Mouse (Mus musculus) mesoderm, embryonic 11.5 days (tissue): Measurements from ENCODE around the gene Angpt4.

ENCODE experiments used
- DNase-seq: peaks from one replicate; pipeline ENCODE4 v3.0.0-alpha.2; 2012; ENCODE audit warnings: low read depth, low spot score

Gene Angpt4

DNA sequence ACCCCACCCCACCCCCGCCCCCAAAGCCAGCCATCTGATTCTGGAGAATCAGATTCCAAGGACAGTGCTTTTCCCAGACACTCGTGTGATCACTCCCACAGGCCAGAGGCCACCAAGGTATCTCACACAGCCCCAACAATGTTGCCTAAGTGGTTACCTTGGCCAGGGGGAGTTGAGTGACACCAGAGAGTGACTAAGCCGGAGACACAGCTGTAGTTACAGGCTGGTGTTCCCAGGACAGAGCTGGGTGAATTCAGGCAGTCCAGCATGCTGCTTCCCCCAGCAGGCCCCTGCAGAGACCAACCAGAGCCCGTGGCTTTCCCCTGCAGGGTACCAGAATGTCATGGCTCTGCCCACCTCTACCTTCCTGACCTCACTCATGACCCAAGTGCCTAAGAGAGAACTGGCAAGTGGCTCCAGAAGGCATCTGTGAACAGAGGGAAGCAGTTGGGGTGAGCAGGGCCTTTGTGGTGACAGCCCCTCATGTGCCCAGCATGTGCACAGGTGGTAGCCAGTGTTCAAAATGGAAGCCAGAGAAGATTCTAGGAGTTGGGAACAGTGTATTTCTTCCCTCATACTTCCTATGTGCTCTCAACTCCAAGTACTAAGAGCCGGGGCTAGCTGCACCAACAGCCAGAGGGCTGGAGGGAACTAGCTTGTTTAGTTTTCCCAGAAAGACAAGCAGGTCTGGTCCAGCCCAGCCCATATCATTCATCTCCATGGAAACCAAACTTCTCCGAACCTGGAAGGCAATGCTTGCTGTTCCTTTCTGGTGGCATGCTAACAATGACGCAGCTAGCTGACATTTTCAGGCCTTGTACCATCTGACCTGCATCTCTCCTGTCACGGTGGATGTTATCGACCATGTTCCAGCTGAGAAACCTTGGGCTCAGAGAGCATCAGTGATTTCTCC lies 50.5 kb downstream of the Angpt4 start:
- DNase-seq: no peak

DNA sequence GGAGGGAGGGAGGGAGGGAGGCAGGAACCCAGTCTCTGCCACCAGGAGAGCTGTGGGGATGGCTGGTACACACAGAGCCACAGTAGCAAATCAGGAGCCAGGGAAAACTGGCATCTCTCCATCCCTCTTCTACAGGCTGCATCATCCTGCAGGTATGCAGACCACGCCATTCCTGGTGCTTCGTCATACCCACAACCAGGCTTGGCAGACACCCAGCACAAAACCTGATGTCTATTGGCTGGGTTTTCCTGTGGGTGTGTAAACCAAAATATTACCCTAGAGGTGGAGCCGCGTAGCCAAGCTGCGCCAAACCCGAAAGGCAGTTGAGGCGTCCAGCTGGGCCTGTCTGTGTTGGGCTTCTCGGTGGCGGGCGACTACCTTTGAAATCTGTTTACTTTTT lies 51.5 kb downstream of the Angpt4 start:
- no peak for DNase-seq

DNA sequence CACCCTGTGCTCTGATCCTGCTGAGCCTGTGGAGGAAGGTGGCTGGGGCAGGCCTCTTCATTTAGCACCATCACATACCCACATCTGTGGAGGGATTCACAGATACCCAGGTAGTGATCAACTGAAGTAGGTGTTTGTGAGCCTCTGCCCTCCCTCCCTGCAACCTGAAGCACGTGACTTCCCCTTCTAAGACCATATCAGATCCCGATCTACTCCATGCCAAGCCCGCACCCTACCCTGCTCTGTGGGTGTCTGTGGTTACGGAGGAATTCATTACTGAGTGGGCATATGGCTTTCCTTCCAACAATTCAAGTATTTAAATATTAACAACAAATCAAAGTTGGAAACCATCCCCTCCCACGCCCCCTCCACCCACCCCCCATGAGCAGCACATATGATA lies 52.3 kb downstream of the Angpt4 start:
- no peak for DNase-seq

DNA sequence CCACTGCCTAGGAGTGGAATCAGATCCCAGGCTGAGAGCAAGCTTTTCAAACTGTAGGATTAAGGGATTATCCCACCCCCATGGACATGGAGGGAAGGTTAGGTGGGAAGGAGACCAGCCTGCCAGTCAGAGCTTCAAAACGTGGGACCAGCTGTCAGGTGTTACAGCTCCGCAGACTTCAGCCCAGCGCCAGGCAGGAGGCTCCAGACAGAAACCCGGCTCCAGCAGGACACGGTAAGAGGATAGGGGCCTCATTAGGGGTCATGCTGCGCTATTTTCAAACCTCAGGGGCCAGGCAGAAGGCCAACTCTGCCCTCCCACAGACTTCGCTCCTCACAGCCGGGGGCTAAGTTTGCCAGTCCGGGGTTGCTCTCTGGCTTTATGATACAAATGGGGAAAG lies 53.0 kb downstream of the Angpt4 start:
- no peak for DNase-seq

DNA sequence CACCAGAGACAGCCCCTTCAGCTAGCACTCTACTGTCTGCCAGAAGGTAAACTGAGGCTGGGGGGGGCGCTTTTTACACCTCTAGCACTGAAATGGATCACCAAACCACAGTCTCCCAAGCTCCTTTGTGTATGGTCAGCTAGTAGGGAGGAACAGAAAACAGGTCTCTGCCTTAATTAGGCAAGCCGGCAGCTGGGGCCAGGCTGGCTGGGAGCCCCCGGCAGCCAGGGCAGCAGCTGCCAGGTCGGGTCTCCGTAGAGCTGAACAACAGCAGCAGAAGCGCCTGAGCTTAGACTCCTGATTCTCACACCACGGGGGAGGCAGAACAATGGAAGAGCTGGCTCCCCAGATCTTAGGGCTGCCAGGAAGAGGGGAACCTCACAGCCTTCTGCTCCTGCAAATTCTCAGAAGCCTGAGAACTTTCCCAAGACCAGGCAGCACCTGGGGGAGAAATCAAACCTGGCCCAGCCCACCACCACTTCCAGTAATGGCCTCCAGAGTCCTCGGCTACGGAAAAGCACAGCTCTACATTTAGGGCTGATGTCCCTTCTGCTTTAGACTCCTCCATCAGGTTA lies 56.3 kb downstream of the Angpt4 start:
- DNase-seq: peak; percentile 57

DNA sequence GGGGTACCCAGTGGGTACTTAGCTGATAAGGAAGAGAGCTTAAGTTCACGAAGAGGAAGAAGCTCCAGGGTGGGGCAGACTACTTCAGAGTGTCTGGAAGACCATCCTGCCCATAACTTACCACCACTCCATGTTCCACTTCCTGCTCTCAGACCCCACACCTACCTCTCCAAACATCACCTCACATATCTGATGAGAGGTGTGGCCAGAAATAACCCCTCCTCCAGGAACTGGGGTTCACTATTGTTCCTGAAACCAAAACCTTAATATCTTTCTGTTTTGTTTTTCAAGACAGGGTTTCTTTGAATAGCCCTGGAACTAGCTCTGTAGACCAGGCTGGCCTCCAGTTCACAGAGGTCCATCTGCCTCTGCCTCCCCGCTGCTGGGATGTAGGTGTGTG lies 56.8 kb downstream of the Angpt4 start:
- no peak for DNase-seq

DNA sequence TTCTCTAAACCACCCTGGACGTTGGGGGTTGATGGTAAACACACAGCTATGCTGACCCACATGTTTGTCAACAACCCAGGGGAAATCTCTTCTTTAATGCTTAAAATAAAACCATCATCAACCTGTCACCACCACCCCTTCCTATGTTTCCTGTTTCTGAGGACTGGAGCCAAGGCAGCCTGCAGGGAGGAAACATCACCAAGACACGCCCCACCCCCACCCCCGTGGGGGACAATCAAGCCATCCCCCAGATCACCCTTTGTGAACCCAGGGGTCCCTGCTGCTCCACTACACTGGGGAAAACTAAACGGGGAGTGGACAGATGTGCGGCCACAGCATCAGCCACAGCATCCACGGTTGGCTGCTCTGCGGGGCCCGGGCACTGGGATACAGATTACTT lies 57.4 kb downstream of the Angpt4 start:
- DNase-seq: no peak

DNA sequence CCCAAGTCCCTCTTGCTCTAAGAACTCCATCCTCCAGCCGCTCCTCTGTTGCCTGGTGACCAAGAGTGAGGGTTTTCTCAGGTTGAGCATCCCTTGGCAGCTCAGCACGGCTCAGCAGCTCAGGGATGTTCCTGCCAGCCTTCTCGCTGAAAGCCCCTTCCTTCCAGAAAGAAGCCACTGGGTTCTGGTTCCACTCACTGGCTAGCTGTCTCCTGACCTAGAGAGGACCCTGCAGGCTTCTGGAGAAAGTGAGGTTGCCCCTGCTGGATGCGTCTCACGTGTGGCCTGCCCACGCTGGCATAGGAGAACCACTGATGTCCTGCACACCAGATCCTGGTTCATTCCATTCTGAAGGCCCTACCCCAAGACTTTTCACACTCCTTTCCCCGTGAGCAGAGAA lies 58.0 kb downstream of the Angpt4 start:
- DNase-seq: no peak

DNA sequence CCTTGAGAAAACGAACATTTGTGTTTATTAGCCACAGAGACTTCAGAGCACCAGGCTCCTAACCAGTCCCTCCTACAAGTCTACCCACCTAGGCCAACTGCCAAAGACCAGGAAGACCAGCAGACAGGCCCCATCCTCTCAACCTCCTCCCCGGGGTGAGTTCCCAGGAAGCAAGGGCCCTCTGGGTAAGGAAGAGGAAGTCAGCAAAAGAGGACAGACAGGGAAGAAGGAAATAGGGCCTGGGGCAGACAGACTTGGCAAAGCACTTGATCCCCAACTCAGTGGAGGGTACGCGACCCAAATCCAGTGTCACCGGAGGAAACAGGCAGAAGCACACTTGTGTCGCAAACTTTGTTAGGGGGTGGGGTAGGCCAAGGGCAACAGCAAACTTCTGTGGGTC lies 58.4 kb downstream of the Angpt4 start:
- DNase-seq: no peak

DNA sequence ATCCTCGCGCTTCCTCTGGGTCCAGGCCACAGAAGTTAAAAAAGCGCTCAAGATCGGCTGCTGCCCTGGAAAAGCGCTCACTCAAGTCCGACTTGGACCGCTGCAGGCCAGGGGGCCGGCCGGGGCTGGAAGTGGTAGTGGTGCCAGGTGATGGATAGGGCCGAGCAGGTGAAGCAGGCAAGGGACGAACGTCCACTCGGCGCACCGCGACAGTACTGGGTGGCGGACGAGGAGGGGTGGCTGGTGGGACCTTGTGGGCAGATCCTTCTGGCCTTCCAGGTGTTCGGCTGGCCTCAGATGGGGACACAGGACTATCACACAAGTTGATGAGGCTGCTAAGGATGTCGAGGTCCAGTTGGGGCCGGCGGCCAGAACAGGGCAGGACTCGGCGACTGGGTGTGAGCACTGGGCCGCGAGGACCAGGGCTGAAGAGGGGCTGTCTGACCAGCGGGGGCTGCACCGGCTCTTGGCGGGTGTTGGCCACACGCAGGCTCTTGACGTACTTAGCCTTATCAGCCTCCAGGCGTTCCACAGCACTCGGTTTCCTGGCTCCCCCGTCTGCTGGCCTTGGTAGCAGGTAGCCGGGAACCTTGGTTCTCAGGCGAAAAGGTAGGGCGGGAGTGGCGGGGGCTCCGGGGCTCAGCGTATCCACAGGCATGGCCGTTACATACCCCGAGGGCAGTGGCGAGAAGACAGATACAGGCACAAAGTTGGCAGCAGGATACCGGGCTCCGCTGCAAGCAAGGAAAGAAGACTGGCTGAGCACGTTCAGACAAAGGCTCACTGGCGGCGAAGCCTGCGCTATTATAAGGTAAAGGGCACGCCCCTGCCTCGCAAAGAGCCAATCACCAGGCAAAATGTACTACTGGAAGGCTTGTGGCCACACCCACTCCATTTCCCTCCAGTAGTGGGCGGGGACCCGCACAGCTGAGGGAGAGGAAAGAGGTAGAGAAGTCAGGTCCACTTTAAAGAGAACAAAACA lies 59.5 kb downstream of the Angpt4 start:
- DNase-seq: peak; percentile 91

DNA sequence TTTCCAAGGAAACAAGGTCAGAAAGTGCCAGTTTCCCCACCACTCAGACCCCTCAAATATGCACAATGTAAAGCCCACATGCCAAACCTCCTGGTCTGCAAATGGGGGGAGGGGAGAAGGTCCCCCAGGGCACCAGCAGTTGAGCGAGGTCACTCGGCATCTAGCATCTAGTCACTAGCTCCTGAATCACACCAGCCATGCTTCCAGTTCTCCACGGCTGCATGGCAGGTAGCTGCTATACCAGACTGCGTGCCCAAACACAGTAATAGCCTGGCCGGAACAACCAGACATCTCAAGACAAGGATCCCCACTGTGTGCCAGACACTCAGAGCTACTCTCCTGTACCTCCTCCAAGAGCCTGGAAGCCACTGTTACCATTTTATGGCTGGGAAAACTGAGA lies 60.7 kb downstream of the Angpt4 start:
- DNase-seq: no peak

DNA sequence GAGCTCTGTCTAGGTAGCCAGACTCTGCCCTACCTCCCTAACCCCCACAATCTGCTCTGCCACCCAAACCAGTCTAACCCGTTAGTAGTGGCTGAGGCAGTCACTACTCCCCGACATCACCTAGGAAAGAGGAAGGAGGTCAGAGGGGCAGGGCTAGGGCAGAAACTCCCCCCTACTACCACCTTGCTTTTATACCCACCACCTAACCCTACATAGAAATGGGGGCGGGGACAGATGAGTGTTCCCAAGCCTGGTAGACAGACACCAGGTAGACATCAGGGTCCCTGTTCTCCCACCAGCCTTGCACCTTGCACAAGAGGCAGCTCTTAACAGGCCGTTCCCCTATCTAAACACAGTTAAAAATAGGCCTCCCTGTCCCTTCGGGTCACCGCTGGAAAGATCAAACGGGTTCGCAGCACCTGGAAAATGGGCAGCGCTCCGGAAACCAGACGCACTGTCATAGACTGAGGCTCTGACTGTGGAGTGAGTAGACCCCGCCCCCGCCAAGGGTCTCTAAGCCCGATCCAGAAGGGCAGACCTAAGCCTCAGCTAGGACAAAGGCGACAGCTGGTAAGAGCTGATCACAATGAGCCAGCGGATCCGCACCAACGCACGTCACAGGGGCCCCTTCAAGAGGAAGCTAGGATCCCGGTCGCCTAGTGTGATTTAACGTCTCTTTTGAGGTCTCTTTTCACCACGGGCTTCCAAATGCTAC lies 62.0 kb downstream of the Angpt4 start:
- DNase-seq: peak; percentile 78

DNA sequence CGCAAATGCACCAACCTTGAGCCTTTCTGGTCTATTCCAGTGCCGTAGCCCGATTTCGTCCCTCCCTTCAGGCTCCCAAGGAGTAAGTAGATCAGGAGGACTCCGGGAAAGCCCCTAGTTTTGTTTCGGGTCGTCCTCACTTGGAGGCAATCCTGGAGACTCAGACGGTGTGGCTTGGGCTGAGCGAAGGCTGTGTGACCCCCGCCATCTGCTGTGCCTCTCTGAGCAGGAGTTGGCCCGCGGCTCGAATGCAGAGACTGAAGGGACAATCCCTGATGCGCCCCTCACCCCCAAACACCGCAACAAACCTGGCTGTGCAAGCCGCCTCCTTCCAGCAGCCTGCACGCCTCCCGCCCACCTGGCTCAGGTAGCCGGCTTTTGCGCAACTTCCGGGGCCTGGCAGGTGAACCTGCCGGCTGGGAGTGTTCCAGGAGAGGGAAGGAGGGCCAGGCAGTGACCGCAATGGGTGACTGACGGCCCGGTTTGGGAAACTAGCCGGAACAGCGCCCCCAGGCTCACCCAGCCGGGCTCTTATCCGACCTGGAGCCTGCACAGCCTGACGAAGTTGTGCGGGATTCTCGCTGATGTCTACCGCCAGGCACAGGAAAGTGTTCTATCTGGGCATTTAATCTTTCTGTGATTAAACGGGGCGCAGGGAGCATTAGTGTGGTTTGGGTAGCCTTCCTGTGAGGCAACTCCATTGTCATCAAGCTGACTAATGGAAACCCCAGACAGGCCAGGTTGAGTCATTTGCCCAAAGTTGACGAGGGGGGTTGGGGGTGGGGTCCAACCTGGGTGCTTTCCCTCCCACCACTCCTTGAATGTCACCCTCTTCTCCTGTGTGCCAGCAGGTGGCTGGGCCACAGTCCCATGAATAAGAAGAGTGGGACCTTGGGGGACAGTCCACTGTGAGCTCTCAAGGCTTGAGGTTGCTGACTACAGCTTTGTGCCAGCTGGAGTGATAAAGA lies 62.9 kb downstream of the Angpt4 start:
- no peak for DNase-seq

DNA sequence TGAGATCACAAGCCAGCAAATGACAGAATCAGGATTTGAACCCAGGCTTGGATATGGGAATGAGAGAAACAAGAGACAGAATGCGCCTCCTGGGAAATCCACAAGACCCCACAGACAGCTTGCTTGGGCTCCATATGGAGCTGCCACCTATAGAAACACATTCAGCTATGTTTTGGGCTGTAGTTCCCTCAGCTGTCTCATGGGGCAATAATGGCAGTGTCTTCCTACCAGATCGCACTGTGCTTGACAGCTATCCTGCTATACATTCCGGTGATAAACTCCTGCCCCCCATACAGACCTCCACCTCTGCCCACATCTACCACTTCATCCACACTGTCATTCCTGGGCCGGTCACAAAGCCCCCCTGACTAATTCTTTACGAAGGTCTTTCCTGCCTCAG lies 64.3 kb downstream of the Angpt4 start:
- DNase-seq: no peak

DNA sequence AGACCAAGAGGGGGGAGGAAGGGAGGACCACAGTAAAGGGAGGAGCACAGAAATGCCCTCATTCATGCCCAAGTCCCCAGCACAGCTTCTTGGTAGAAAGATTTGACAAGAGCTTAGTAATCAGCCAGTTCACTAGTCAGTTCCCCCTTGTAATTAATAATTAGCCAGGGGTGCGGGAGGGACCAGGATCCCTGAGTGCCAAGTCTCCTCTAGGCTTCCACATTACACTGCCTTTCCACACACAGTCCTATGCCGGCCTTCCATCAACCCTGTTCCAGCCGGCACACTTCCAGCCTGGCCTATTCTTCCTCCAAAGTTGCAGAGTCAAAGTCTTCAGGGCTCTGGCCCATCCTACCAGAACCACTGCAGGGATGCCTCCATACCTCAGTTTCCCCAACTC lies 65.1 kb downstream of the Angpt4 start:
- no peak for DNase-seq

DNA sequence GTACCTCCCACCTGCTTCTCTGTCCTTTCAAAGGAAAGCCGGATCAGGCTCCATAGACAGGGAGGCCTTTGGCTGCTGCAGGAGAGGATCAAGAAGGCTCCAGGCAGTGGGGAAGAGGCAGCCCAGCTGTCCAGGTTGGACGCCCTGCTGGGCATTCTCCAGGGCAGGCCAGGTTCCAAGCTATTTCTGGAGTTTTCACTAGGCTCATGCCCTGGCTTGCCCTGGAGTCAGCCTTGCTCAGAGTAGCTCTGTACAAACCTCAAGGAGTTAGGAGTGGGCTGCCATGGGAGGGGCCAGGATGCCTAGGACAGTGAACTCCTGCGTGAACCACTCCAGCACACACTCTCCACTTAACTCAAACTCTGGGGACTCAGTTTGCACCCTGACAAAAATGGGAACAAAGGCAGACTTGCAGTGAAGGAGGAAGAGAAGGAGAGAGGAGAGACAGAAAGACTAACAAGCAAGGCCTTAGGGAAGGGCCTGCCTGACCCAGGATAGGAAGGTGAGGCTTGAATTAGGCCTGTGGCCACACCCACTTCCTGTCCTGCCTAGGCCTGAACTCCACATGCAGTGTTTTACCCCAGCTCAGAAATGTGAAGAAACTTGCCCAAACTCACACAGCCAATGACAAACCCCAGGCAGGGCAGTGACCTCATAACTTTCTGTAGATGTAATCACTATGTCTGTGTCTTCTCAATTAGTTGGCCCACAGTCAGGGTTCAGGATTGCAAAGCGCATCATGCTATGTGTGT lies 66.9 kb downstream of the Angpt4 start:
- no peak for DNase-seq

DNA sequence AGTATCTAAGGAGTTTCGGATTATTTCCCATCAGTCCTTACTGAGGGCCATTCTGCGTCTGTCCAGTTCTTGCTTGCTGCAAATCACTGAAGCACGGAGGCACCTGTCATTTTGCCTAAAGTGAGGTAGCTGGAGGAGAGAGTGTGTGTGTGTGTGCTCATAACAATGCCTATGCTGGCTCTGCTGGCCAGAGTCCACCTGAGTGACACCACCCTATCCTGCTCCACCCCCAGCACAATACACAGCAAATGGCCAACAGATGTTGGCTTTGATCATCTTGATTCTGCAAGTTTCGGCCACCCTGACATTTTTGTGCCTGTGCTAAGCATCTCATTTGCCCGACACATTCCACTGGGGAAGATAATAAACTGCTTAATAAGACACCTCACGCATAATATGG lies 67.5 kb downstream of the Angpt4 start:
- DNase-seq: no peak

DNA sequence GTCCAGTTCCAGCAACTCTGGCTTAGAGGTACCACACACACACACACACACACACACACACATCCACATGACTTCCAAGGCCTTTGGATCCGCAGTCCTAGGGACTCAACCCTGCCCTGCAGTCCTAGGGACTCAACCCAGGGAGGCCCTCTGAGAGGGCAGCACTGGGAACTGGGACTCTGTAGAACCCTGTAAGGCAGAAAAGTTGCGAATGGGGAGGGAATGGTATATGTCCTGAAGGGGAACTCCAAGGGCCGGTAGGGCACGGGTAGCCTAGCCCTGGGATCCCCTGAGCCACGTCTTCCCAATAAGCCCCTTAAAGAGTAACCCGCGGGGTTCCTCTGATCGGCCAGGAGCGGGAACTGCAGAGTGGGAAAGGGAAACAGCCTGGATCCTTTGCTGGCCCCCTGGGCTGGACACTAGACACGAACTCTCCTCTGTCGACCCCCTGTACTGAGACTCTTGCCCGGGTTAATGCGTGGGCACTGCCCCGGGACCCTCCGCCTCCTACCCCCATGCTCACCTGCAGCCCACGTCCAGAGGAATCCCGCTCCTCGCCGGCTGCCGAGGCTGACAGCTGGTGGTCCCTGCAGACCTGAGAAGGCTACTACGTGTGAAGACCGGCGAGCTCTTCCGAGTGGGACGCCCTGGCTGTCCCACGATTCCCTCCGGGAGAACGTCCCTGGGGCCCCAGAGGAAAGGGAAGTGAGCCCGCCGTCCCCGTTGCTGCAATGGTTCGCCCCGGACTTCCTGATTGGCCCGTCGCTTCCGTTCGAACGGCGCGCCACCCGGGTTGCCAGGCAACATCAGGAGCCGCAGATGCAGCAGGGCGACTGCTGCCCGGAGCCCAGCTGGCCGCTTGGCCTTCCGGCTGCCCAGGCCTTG lies 68.7 kb downstream of the Angpt4 start, which contains the start of gene Fam110a:
Gene Fam110a, minus strand, starts transcription at position 750 of the 885 bp plus-strand sequence.
- DNase-seq: peak; percentile 91

DNA sequence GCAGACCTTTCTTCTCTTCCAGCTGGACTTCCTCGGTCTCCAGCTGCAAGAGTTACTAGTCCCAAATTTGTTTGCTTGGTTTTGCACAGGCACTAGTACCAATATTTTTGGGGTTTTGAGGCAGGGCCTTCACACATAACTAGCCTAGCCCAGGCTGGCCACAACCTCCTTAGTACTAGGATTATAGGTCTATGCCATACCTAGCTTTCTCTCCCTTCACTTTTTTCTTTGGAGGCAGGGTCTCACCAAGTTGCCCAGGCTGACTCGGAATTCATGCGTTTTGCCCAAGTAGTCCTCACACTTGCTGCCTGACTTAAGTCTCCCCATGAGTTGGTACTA lies 69.3 kb downstream of the Angpt4 start:
- no peak for DNase-seq
